Mouse (Mus musculus) lung, adult 2 months (tissue): Measurements from ENCODE around the gene Zmpste24.
"Not testable (repeated sequence)": the region's sequence is repeated elsewhere in the genome, so short reads cannot be mapped to it uniquely, and the experiment has no call there.

Experiments used
- CTCF ChIP-seq: fragments of 200-500 bp; IDR thresholded peaks from 2 replicates; pipeline ENCODE4 v1.5.1; 2011; ENCODE audit warnings: mild to moderate bottlenecking, low read length, control low read depth; ENCODE audit not compliant: insufficient read depth
- POLR2A ChIP-seq: fragments of 200-500 bp; IDR thresholded peaks from 2 replicates; pipeline ENCODE4 v1.6.1; 2011; ENCODE audit warnings: low read depth, mild to moderate bottlenecking, control low read depth, low read length, borderline replicate concordance; ENCODE audit errors: extremely low read depth

DNA sequence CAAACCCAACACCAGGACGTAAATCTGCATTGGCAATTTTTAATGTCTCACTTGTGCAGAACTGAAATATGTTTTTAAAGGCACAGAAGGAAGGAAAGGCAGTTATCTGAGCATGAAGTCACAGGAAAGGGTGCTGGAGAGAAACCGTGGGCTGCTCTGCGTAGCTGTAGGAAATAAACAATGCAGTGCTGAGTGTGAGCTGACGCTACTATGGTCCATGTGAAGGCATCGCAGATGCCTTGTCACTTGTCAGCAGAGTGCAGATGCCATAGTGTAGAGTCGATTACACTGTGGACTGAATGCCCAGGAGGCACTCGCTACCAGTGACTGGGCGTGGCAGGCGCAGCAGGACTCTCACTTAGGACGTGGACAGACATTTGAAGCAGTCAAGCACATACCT lies 38.8 kb downstream of the Zmpste24 start:
- TF ChIP-seq CTCF, POLR2A: not testable (repeated sequence)
